13 mouse cellular contexts compared by ENCODE assay signal in the genomic region with DNA sequence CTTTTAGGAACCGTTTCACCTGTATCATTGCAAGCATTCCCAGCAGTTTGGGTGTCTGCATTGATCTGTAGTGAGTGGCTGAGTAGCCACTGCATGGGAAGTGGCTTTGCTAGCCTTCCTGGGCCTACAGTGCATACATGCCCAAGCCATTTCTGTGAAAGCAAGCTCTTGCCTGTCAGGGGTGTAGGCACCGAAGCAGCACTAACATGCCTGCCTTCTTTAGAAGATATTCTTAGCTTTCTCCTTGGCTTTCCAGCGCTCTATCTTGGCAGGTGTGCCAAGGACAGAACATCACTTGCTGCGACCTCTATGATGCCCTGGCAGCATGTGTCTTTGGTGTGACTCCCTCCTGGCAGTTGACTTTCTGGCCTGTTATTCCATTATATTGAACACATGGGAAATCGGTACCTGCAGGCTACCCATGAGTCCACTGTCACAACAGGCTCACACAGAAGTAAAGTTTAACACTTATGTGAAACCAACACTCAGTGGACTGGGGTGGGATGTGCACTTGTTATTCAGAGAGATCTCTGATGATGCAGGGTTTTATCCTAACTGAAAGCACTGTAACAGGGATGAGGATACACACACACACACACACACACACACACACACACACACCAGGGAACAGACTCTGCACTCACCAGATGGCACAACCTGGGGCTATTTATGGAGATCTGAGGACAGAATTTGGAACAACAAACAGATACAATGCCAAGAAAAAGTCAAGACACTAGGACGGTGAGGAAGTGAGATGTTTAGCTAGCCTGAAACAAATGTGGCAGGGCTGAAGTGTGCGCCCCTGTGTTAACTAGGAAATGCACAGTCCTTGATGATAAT. TPM values are rescaled to one million over a fixed set of nuclear protein-coding genes. Genes with fewer than 3 reads are reported as not detected.
DNase-seq lines count a peak whose midpoint lies in the region; ATAC-seq lines count a peak whose summit lies in the region.
"Had no signal": no experiment of that assay in that cellular context is flagged by ENCODE, and none has a peak within 500 bp of the region (broad histone marks: within the 10 kb centered on the region; RNA-seq: fewer than 3 reads in every experiment).

No protein-coding gene starts in this region.

- H3K4me1 ChIP-seq in lung, embryonic 16.5 days (replicated peaks; ENCODE audit: control insufficient read depth, insufficient read depth, low read length), result no peaks in the 10 kb centered on the region; the same call in 1 of the 2 replicates
- peaks cover 28% of the 10 kb centered on the region for H3K4me1 ChIP-seq in hindbrain, embryonic 15.5 days (replicated peaks)
- no peaks in the 10 kb centered on the region for H3K4me1 ChIP-seq in stomach, embryonic 16.5 days (ENCODE audit: control insufficient read depth, insufficient read depth, low read length)
- H3K4me1 ChIP-seq in intestine, embryonic 15.5 days (replicated peaks), result no peaks in the 10 kb centered on the region
- H3K4me1 ChIP-seq: embryonic facial prominence, embryonic 12.5 days; heart, embryonic 15.5 days had no signal

- H3K36me3 ChIP-seq in lung, embryonic 16.5 days (ENCODE audit: control insufficient read depth, insufficient read depth, low read length), result no peaks in the 10 kb centered on the region
- no peaks in the 10 kb centered on the region for H3K36me3 ChIP-seq in hindbrain, embryonic 15.5 days
- H3K36me3 ChIP-seq in stomach, embryonic 16.5 days (ENCODE audit: control insufficient read depth, insufficient read depth, low read length), result no peaks in the 10 kb centered on the region
- H3K36me3 ChIP-seq in intestine, embryonic 15.5 days, result no peaks in the 10 kb centered on the region
- H3K36me3 ChIP-seq: embryonic facial prominence, embryonic 12.5 days; heart, embryonic 15.5 days had no signal

- no peak for ATAC-seq in lung, embryonic 16.5 days (ENCODE audit: low read depth)
- ATAC-seq in hindbrain, embryonic 15.5 days (ENCODE audit: low FRiP score, low read depth), result 0 out of 2 replicates have a peak, but pooled peaks have one; percentile 23
- 0 out of 2 replicates have a peak, but pooled peaks have one; percentile 16 for ATAC-seq in stomach, embryonic 16.5 days (ENCODE audit: insufficient read depth, low FRiP score)
- no peak for ATAC-seq in intestine, embryonic 15.5 days

- no peak overlapping the region for H3K4me2 ChIP-seq in lung, embryonic 16.5 days (ENCODE audit: low read depth, low read length)
- H3K4me2 ChIP-seq in hindbrain, embryonic 15.5 days, result no peak overlapping the region
- no peak overlapping the region for H3K4me2 ChIP-seq in stomach, embryonic 16.5 days (ENCODE audit: low read depth, low read length)
- no peak overlapping the region for H3K4me2 ChIP-seq in intestine, embryonic 15.5 days (replicated peaks)
- H3K4me2 ChIP-seq: embryonic facial prominence, embryonic 12.5 days; heart, embryonic 15.5 days had no signal

- 72% methylated on average over 7 of the region's 7 CpGs for WGBS in lung, embryonic 16.5 days
- WGBS in hindbrain, embryonic 15.5 days, result 68% methylated on average over 7 of the region's 7 CpGs
- whole genome bisulfite sequencing in stomach, embryonic 16.5 days, result 71% methylated on average over 7 of the region's 7 CpGs
- 83% methylated on average over 7 of the region's 7 CpGs for WGBS in intestine, embryonic 15.5 days

- H3K9ac ChIP-seq in lung, embryonic 16.5 days (ENCODE audit: low read length), result no peak overlapping the region
- no peak overlapping the region for H3K9ac ChIP-seq in hindbrain, embryonic 15.5 days
- no peak overlapping the region for H3K9ac ChIP-seq in stomach, embryonic 16.5 days (ENCODE audit: low read length)
- H3K9ac ChIP-seq in intestine, embryonic 15.5 days, result no peak overlapping the region
- H3K9ac ChIP-seq: embryonic facial prominence, embryonic 12.5 days; heart, embryonic 15.5 days had no signal

- H3K9me3 ChIP-seq in lung, embryonic 16.5 days (ENCODE audit: control insufficient read depth, low read length), result no peaks in the 10 kb centered on the region
- no peaks in the 10 kb centered on the region for H3K9me3 ChIP-seq in hindbrain, embryonic 15.5 days
- no peaks in the 10 kb centered on the region for H3K9me3 ChIP-seq in stomach, embryonic 16.5 days (replicated peaks; ENCODE audit: control insufficient read depth, low read length)
- no peaks in the 10 kb centered on the region for H3K9me3 ChIP-seq in intestine, embryonic 15.5 days
- H3K9me3 ChIP-seq: embryonic facial prominence, embryonic 12.5 days; heart, embryonic 15.5 days had no signal

- 0 out of 2 replicates have a peak overlapping the region, but pooled peaks have one; percentile 42 for H3K27ac ChIP-seq in lung, embryonic 16.5 days (ENCODE audit: low read length)
- peak overlapping the region; percentile 3; the same call in 1 of the 2 replicates for H3K27ac ChIP-seq in hindbrain, embryonic 15.5 days (replicated peaks)
- H3K27ac ChIP-seq in stomach, embryonic 16.5 days (ENCODE audit: low read length), result peak overlapping the region; percentile 71
- H3K27ac ChIP-seq in intestine, embryonic 15.5 days, result no peak overlapping the region
- H3K27ac ChIP-seq: embryonic facial prominence, embryonic 12.5 days; heart, embryonic 15.5 days had no signal

- no peak overlapping the region for H3K4me3 ChIP-seq in lung, embryonic 16.5 days (ENCODE audit: low read length)
- H3K4me3 ChIP-seq in hindbrain, embryonic 15.5 days, result no peak overlapping the region
- no peak overlapping the region for H3K4me3 ChIP-seq in stomach, embryonic 16.5 days (replicated peaks; ENCODE audit: low read length)
- no peak overlapping the region for H3K4me3 ChIP-seq in intestine, embryonic 15.5 days (replicated peaks)
- H3K4me3 ChIP-seq: embryonic facial prominence, embryonic 12.5 days; heart, embryonic 15.5 days had no signal

- DNase-seq in lung, postnatal 36 days, result no peak
- peak; percentile 75 to 78 for DNase-seq in cerebellum, postnatal 10 days
- no peak for DNase-seq in liver
- no peak for DNase-seq in gastrocnemius, postnatal 25 days
- DNase-seq: kidney, postnatal 36 days; lung, adult 2 months had no signal

- H3K27me3 ChIP-seq in lung, embryonic 16.5 days (ENCODE audit: control insufficient read depth, insufficient read depth, low read depth, low read length), result no peaks in the 10 kb centered on the region
- no peaks in the 10 kb centered on the region for H3K27me3 ChIP-seq in hindbrain, embryonic 15.5 days
- H3K27me3 ChIP-seq in stomach, embryonic 16.5 days (ENCODE audit: control insufficient read depth, insufficient read depth, low read length), result no peaks in the 10 kb centered on the region
- no peaks in the 10 kb centered on the region for H3K27me3 ChIP-seq in intestine, embryonic 15.5 days (replicated peaks)
- H3K27me3 ChIP-seq: embryonic facial prominence, embryonic 12.5 days; heart, embryonic 15.5 days had no signal

RNA-seq across cellular contexts. Expression of gene Myo16, which starts 21.4 kb away (rescaled TPM):
- polyA plus RNA-seq in lung, embryonic 16.5 days (2015; fragmentation: Nextera tagmentation; extraction: Ambion mirVana), result 0.25 and 0.44 TPM in 2 replicates
- 4.6 and 5.5 TPM in 2 replicates for polyA plus RNA-seq in hindbrain, embryonic 15.5 days (2015; fragmentation: Nextera tagmentation; extraction: Ambion mirVana)
- polyA plus RNA-seq in stomach, embryonic 16.5 days (2015; fragmentation: Nextera tagmentation; extraction: Ambion mirVana), result 3.1 and 3.2 TPM in 2 replicates
- total RNA-seq in gastrocnemius, postnatal 25 days (2021), result 1 to 10 TPM; 1.2 to 1.6 TPM
- polyA plus RNA-seq in intestine, embryonic 15.5 days (2015; fragmentation: Nextera tagmentation; extraction: Ambion mirVana), result 0.13 and 0.16 TPM in 2 replicates
- total RNA-seq: monocyte, adult 5-6 weeks had no signal

Comparison
In these comparisons a context has a peak if more than half of its experiments do, and no peak if none do; other contexts are left out.
1. ATAC-seq: peak in hindbrain, embryonic 15.5 days (single experiment) and stomach, embryonic 16.5 days (single experiment); none in lung, embryonic 16.5 days (single experiment) and intestine, embryonic 15.5 days (single experiment).
2. DNase-seq: peak in cerebellum, postnatal 10 days (2 of 2); none in lung, postnatal 36 days (single experiment), liver (single experiment) and gastrocnemius, postnatal 25 days (single experiment).